Mouse (Mus musculus) ES-Bruce4 (cell line): Measurements from ENCODE around the gene Slc20a1. TPM values are rescaled to one million over a fixed set of nuclear protein-coding genes. Genes with fewer than 3 reads are reported as not detected.

Source experiments
- H3K27ac ChIP-seq: 2 replicates; pipeline ENCODE4 v1.5.1; 2012; ENCODE audit warnings: low read length, inconsistent platforms; ENCODE audit not compliant: insufficient read depth
- H3K27me3 ChIP-seq: 2 replicates; pipeline ENCODE4 v1.6.1; 2012; ENCODE audit warnings: mild to moderate bottlenecking, low read length, inconsistent platforms; ENCODE audit not compliant: control insufficient read depth, poor library complexity, insufficient read depth, severe bottlenecking
- H3K36me3 ChIP-seq: 2 replicates; pipeline ENCODE4 v1.6.1; 2012; ENCODE audit warnings: inconsistent platforms, mild to moderate bottlenecking, low read length, moderate library complexity; ENCODE audit not compliant: control insufficient read depth, poor library complexity, insufficient read depth, severe bottlenecking
- H3K4me1 ChIP-seq: one replicate; pipeline ENCODE4 v1.8.1; 2011; ENCODE audit warnings: low read length; ENCODE audit not compliant: control insufficient read depth, insufficient read depth
- H3K4me3 ChIP-seq: 2 replicates; pipeline ENCODE4 v1.5.1; 2011; ENCODE audit warnings: low read depth, mild to moderate bottlenecking, low read length
- H3K9ac ChIP-seq: 2 replicates; pipeline ENCODE4 v1.6.1; 2012; ENCODE audit warnings: low read depth, mild to moderate bottlenecking, inconsistent platforms; ENCODE audit not compliant: poor library complexity, severe bottlenecking
- H3K9me3 ChIP-seq: replicated peaks from 2 replicates; pipeline ENCODE4 v1.6.1; 2012; ENCODE audit warnings: mild to moderate bottlenecking, low read length, inconsistent platforms; ENCODE audit not compliant: control insufficient read depth, poor library complexity, insufficient read depth, severe bottlenecking
- CTCF ChIP-seq: IDR thresholded peaks from one replicate; pipeline ENCODE4 v1.8.1; 2011; ENCODE audit warnings: low read depth, low read length
- EP300 ChIP-seq: IDR thresholded peaks from 2 replicates; pipeline ENCODE4 v1.6.1; 2011; ENCODE audit warnings: low read depth, low read length; ENCODE audit not compliant: insufficient read depth
- POLR2A ChIP-seq: IDR thresholded peaks from one replicate; pipeline ENCODE4 v1.8.1; 2011; ENCODE audit warnings: low read length; ENCODE audit not compliant: insufficient read depth
- polyA plus RNA-seq: library from polyadenylated mRNA; stranded (reverse); fragments of >200 nt; gene quantifications from 2 replicates; pipeline ENCODE4 v1.2.4, GENCODE M21; 2011; ENCODE audit warnings: low read depth; ENCODE audit not compliant: missing spikeins, insufficient read depth, insufficient read length

Gene Slc20a1
- polyA plus RNA-seq, 1 experiment: 224 TPM

- no peak for TF ChIP-seq POLR2A
- TF ChIP-seq CTCF: no peak
- TF ChIP-seq EP300: no peak
- Histone ChIP-seq H3K9ac (no peak overlapping the region), H3K27me3 (no peaks in the 10 kb centered on the region), H3K9me3 (no peaks in the 10 kb centered on the region), H3K4me3 (no peak overlapping the region), H3K27ac (no peak overlapping the region), H3K36me3 (no peaks in the 10 kb centered on the region), H3K4me1 (peaks cover 3% of the 10 kb centered on the region)
Measured at GRCm38 (mm10) chr2:129249321-129249720, 50.8 kb downstream of the Slc20a1 start.

GRCm38 (mm10) chr2:129252836-129253630 lies 54.5 kb downstream of the Slc20a1 start:
- TF ChIP-seq EP300 (no peak), POLR2A (no peak), CTCF (no peak)
- Histone ChIP-seq H3K27ac (no peak overlapping the region), H3K9ac (peak overlapping the region; percentile 12), H3K4me1 (peaks cover 4% of the 10 kb centered on the region), H3K27me3 (no peaks in the 10 kb centered on the region), H3K4me3 (peak overlapping the region; percentile 47), H3K36me3 (no peaks in the 10 kb centered on the region), H3K9me3 (no peaks in the 10 kb centered on the region)

GRCm38 (mm10) chr2:129253631-129253970 lies 55.0 kb downstream of the Slc20a1 start:
- Histone ChIP-seq H3K9ac (peak overlapping the region; percentile 12), H3K4me1 (peaks cover 4% of the 10 kb centered on the region), H3K27ac (no peak overlapping the region), H3K4me3 (peak overlapping the region; percentile 47), H3K27me3 (no peaks in the 10 kb centered on the region), H3K9me3 (no peaks in the 10 kb centered on the region), H3K36me3 (no peaks in the 10 kb centered on the region)
- TF ChIP-seq POLR2A: no peak
- no peak for TF ChIP-seq EP300
- TF ChIP-seq CTCF: no peak

GRCm38 (mm10) chr2:129254076-129254475 lies 55.5 kb downstream of the Slc20a1 start:
- Histone ChIP-seq H3K27ac (no peak overlapping the region), H3K36me3 (no peaks in the 10 kb centered on the region), H3K4me1 (peaks cover 4% of the 10 kb centered on the region), H3K4me3 (no peak overlapping the region), H3K9me3 (no peaks in the 10 kb centered on the region), H3K9ac (no peak overlapping the region), H3K27me3 (no peaks in the 10 kb centered on the region)
- TF ChIP-seq CTCF: no peak
- TF ChIP-seq EP300: no peak
- TF ChIP-seq POLR2A: no peak

GRCm38 (mm10) chr2:129256006-129256405 lies 57.4 kb downstream of the Slc20a1 start:
- Histone ChIP-seq H3K36me3 (no peaks in the 10 kb centered on the region), H3K9ac (no peak overlapping the region), H3K9me3 (no peaks in the 10 kb centered on the region), H3K4me3 (no peak overlapping the region), H3K27me3 (no peaks in the 10 kb centered on the region), H3K4me1 (peaks cover 4% of the 10 kb centered on the region), H3K27ac (no peak overlapping the region)
- TF ChIP-seq POLR2A (no peak), CTCF (no peak), EP300 (no peak)

GRCm38 (mm10) chr2:129258056-129258455 lies 59.5 kb downstream of the Slc20a1 start:
- Histone ChIP-seq H3K27me3 (no peaks in the 10 kb centered on the region), H3K27ac (no peak overlapping the region)

More at GRCm38 (mm10) chr2:129258056-129258455, 59.5 kb downstream of the Slc20a1 start:
- H3K4me1 ChIP-seq: peaks cover 4% of the 10 kb centered on the region
- TF ChIP-seq POLR2A (no peak), CTCF (no peak), EP300 (no peak)
- H3K9ac ChIP-seq: no peak overlapping the region
- H3K9me3 ChIP-seq: no peaks in the 10 kb centered on the region
- H3K36me3 ChIP-seq: no peaks in the 10 kb centered on the region
- H3K4me3 ChIP-seq: no peak overlapping the region
